Mouse (Mus musculus) liver, embryonic 11.5 days (tissue): Measurements from ENCODE around the gene Cacnb1. TPM values are rescaled to one million over a fixed set of nuclear protein-coding genes. Genes with fewer than 3 reads are reported as not detected.

ENCODE experiments used
- ATAC-seq: fragments of 200-750 bp; cut with Nextera tagmentation; replicated peaks from 2 replicates; pipeline ENCODE4 v1.8.0; 2017; ENCODE audit warnings: moderate number of reproducible peaks, mild to moderate bottlenecking, moderate TSS enrichment, moderate library complexity; ENCODE audit not compliant: low FRiP score
- DNase-seq: peaks from one replicate; pipeline ENCODE4 v3.0.0-alpha.2; 2017; ENCODE audit warnings: low spot score
- H3K27ac ChIP-seq: fragments of 300-500 bp; sonication (generic); 2 replicates; pipeline ENCODE4 v1.5.1; 2014; ENCODE audit warnings: mild to moderate bottlenecking, low read depth, low read length, control low read depth
- H3K27me3 ChIP-seq: fragments of 300-500 bp; sonication (generic); replicated peaks from 2 replicates; pipeline ENCODE4 v1.6.1; 2014; ENCODE audit warnings: low read length, mixed read lengths; ENCODE audit not compliant: control insufficient read depth, insufficient read depth
- H3K36me3 ChIP-seq: fragments of 300-500 bp; sonication (generic); 2 replicates; pipeline ENCODE4 v1.6.1; 2014; ENCODE audit warnings: mild to moderate bottlenecking, low read length, moderate library complexity, mixed read lengths; ENCODE audit not compliant: control insufficient read depth, insufficient read depth
- H3K4me1 ChIP-seq: fragments of 300-500 bp; sonication (generic); replicated peaks from 2 replicates; pipeline ENCODE4 v1.6.1; 2014; ENCODE audit warnings: low read length, mixed read lengths; ENCODE audit not compliant: control insufficient read depth, insufficient read depth
- H3K4me2 ChIP-seq: fragments of 300-500 bp; sonication (generic); 2 replicates; pipeline ENCODE4 v1.6.1; 2014; ENCODE audit warnings: mild to moderate bottlenecking, control low read depth, moderate library complexity
- H3K4me3 ChIP-seq: fragments of 300-500 bp; sonication (generic); 2 replicates; pipeline ENCODE4 v1.5.1; 2014; ENCODE audit warnings: low read depth, low read length, control low read depth
- H3K9ac ChIP-seq: fragments of 300-500 bp; sonication (generic); 2 replicates; pipeline ENCODE4 v1.6.1; 2014; ENCODE audit warnings: low read depth, low read length, control low read depth
- H3K9me3 ChIP-seq: fragments of 300-500 bp; sonication (generic); 2 replicates; pipeline ENCODE4 v1.6.1; 2016; ENCODE audit warnings: low read length, inconsistent platforms, mixed read lengths; ENCODE audit not compliant: control insufficient read depth
- WGBS: fragments of 180-500 bp; shearing (Covaris S2); extraction: QIAGEN DNeasy Blood & Tissue Kit; methylation state at CpG from one replicate; pipeline ENCODE4 v1.1.7; 2014; 5-methylcytosine and 5-hydroxymethylcytosine counted together
- polyA plus RNA-seq: library from polyadenylated mRNA; unstranded; fragments of >200 nt; fragmentation: Nextera tagmentation; extraction: Ambion mirVana; gene quantifications from 2 replicates; pipeline ENCODE4 v1.2.1, GENCODE M21; 2014

The Cacnb1 gene
- polyA plus RNA-seq, 1 experiment from 2014 or later, result 2.2 TPM

DNA sequence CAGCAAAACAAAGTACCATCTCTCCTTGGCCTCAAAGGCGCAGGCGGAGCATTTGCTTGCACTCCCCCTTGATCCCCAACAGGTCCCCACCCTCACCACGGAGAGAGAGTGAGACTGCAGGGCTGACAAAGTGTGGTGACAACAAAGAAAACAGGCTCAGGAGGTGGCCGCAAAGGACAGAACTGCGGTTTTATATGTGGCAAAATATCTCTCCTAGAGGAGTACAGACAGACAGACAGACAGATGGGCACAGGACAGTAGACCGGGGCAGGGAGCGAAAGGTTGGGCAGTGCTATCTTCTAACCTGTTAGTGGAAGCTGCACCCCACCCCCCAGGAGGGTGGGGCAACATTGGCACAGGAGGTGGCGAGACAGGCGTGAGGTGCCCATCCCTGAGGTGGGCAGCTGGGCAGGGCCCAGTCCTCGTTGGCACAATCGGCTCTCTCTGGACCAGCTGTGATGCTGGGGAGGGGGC lies 21.4 kb downstream of the Cacnb1 start:
- Histone ChIP-seq H3K36me3 (no peaks in the 10 kb centered on the region), H3K27me3 (peaks cover 28% of the 10 kb centered on the region), H3K9ac (no peak overlapping the region), H3K9me3 (no peaks in the 10 kb centered on the region), H3K4me2 (no peak overlapping the region), H3K4me1 (peaks cover 7% of the 10 kb centered on the region), H3K4me3 (no peak overlapping the region), H3K27ac (no peak overlapping the region)
- ATAC-seq (no peak), DNase-seq (no peak)
- WGBS, result 30% methylated on average over 11 of the region's 11 CpGs

DNA sequence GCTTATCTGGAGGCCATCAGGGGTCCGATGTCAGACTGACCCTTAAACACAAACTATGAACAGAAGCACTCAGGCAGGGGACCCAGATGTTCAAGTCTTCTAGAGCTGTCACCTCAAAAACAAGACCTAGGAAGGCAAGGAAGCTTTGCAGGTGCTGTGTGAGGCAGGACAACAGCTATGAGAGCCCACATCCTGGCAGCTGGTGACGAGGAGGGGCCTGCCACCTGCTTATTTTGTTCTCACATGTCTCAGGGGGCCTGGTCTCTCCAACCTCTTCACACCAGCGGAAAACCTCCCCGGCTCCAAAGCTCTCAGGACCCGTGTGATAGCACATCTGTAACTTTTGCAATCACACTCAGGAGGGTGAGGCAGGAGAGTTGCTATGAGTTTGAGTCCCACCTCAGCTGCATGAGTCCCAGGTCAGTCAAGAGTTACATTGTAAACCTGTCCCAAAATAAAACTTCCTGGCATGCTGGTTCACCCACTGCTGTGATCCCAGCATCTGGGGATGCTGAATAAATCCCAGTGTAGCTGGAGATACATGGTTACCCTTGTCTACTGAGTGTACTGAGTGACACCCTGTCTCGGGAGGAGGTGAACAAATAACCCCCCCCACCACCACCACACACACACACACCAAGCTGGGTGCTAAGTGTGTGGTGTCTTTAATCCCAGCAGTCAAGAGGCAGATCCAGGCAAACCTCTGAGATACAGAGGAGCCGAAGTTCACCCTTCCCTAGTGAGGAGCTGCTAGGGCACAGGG lies 22.3 kb downstream of the Cacnb1 start:
- 32% methylated on average over 7 of the region's 7 CpGs for WGBS
- H3K27ac ChIP-seq, result no peak overlapping the region
- peaks cover 28% of the 10 kb centered on the region for H3K27me3 ChIP-seq
- ATAC-seq (no peak), DNase-seq (no peak)
- no peaks in the 10 kb centered on the region for H3K36me3 ChIP-seq
- peak overlapping the region; percentile 3; the same call in 1 of the 2 replicates for H3K4me2 ChIP-seq
- no peak overlapping the region for H3K4me3 ChIP-seq
- no peaks in the 10 kb centered on the region for H3K9me3 ChIP-seq
- H3K4me1 ChIP-seq, result peaks cover 9% of the 10 kb centered on the region
- H3K9ac ChIP-seq, result no peak overlapping the region

DNA sequence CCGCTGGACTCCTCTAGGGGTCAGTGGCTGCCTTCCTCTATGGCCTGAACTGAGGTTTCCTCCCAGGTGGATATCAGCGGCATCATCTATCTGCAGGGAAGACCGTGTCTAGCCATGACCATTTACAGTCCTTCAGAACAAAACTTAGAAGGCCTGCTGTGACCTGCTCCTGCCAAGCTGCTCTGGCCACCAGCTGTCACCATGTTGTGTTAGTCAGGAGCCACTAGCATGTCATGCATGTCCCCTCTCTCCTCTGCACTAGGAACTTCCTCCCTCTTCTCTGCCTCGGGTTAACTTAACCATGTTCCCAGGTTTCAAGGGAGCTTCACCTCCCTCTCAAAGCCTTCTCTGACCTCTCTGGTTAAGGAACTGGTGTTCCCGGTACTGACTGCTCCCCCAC lies 23.1 kb downstream of the Cacnb1 start:
- WGBS, result 52% methylated on average over 5 of the region's 5 CpGs
- H3K9ac ChIP-seq, result peak overlapping the region; percentile 31; the same call in 1 of the 2 replicates
- DNase-seq, result no peak
- no peak overlapping the region for H3K4me3 ChIP-seq
- no peak overlapping the region for H3K27ac ChIP-seq
- H3K27me3 ChIP-seq, result peaks cover 28% of the 10 kb centered on the region
- H3K4me1 ChIP-seq, result peaks cover 17% of the 10 kb centered on the region
- no peaks in the 10 kb centered on the region for H3K9me3 ChIP-seq
- 0 out of 2 replicates have a peak overlapping the region, but pooled peaks have one; percentile 3 for H3K4me2 ChIP-seq
- ATAC-seq, result no peak
- no peaks in the 10 kb centered on the region for H3K36me3 ChIP-seq

DNA sequence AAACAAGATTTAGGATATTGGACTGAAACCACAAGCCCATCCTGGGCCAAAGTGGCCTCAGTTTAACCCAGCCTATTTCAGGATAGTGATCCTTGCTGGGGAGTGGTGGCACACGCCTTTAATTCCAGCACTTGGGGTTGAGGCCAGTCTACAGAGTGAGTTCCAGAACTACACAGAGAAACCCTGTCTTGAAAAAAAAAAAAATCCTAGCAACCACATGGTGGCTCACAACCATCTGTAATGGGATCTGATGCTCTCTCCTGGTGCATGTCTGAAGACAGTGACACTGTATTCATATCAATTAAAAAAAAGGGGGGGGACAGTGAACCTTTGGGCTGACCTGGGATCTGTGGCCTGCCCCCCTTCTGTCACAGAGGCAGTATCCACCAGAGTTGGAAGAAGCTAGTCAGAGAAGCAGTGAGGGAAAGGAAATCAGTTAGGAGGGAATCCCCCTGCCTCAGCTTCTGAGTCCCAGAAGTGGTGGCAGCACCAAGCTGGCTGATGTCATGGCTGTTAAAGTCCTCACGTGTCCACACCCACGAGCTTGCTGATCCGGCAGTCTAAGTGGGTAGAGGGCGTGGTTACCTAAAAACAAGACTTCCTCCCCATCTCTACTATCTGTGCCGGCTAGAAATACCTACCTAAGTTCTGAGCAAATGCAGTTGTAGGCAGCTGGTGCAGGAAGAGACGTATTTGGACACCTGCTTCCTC lies 23.8 kb downstream of the Cacnb1 start:
- ATAC-seq (no peak), DNase-seq (no peak)
- no peaks in the 10 kb centered on the region for H3K36me3 ChIP-seq
- no peak overlapping the region for H3K9ac ChIP-seq
- H3K4me2 ChIP-seq, result no peak overlapping the region
- H3K4me1 ChIP-seq, result peaks cover 22% of the 10 kb centered on the region
- H3K27ac ChIP-seq, result no peak overlapping the region
- WGBS, result 45% methylated on average over 7 of the region's 7 CpGs
- H3K4me3 ChIP-seq, result no peak overlapping the region
- H3K27me3 ChIP-seq, result peaks cover 28% of the 10 kb centered on the region
- H3K9me3 ChIP-seq, result no peaks in the 10 kb centered on the region

DNA sequence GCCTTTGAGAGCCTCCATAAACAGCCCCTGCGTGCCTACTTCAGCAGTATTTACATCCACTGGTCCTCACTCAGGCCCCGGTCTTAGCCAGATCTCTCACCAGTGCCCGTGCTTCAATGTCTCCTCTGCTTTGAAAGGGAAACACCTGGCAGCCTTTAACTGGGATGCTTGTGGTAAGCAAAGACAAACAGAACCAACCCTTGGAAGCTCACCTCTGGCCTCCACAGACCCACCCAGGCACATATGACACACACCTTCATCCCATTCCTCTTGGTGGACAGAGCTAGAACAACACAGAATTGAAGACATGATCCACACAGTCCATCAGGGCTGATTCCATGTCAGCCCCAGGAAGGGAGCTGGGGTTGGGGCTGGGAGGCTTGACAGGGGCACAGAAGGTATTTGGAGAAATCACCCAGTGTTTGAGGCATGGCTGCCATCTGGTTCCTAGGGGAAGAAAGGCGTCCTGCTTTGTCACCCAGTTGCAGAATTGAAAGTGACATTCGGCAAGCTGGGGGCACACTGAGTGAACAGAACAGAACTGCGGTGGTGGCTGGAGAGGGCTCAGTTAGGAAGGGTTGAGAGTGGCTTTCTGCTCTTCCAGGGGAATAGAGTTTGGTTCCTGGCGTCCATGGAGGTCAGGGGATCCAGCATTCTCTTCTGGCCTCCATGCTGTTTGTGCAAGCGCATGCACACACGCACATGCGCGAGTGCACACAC lies 24.6 kb downstream of the Cacnb1 start:
- peaks cover 27% of the 10 kb centered on the region for H3K27me3 ChIP-seq
- H3K4me1 ChIP-seq, result peaks cover 20% of the 10 kb centered on the region
- DNase-seq, result no peak
- H3K9ac ChIP-seq, result no peak overlapping the region
- 81% methylated on average over 11 of the region's 11 CpGs for WGBS
- H3K4me2 ChIP-seq, result no peak overlapping the region
- H3K36me3 ChIP-seq, result no peaks in the 10 kb centered on the region
- H3K4me3 ChIP-seq, result no peak overlapping the region
- H3K9me3 ChIP-seq, result no peaks in the 10 kb centered on the region
- H3K27ac ChIP-seq, result no peak overlapping the region
- ATAC-seq, result no peak

DNA sequence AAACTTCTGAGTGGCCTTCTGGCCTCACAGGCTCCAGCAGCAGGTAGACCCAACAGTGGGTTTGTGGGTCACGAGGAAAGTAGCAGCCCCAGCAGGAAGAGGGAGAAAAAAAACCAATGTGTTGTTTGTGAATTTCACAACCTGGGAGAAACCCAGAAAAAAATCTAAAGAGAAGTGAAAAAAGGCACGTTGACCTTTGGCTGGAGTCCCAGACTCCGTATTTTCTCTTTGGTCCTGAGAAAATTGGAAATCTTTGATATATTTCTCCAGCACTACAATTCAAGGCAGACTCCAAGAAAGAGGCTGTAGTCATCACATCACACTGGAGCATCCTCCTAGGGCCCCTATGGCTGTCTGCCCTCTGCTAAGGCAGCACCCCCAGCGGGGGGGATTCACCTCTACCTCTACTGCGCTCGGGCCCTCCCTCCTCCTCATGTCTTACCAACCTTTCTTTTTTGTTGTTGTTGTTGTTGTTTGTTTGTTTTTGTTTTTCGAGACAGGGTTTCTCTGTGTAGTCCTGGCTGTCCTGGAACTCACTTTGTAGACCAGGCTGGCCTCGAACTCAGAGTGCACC lies 25.4 kb downstream of the Cacnb1 start:
- Histone ChIP-seq H3K9ac (no peak overlapping the region), H3K27me3 (peaks cover 21% of the 10 kb centered on the region), H3K4me2 (no peak overlapping the region), H3K4me3 (no peak overlapping the region), H3K4me1 (peaks cover 15% of the 10 kb centered on the region), H3K9me3 (no peaks in the 10 kb centered on the region), H3K36me3 (no peaks in the 10 kb centered on the region), H3K27ac (no peak overlapping the region)
- WGBS, result 73% methylated on average over 8 of the region's 8 CpGs
- no peak for ATAC-seq
- DNase-seq, result no peak

DNA sequence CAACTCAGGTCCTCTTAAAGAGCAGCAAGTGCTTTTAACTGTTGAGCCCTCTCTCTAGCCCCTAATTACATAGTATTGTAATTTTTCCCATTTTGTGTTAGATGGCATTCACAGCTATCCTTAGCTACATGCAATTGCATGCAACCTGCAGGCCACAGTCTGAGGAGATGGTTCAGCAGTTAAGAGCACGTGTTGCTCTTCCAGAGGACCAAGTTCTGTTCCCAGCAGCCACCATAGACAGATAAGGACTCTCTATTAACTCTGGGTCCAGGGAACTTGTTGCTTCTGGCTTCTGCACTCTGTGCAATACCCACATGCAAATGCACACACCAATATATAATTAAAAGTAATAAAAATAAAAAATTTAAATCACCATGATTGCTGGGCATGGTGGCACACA lies 26.1 kb downstream of the Cacnb1 start:
- 46% methylated on average over 1 of the region's 1 CpGs for WGBS
- H3K4me1 ChIP-seq, result peaks cover 15% of the 10 kb centered on the region
- DNase-seq (no peak), ATAC-seq (no peak)
- no peak overlapping the region for H3K4me2 ChIP-seq
- H3K9ac ChIP-seq, result no peak overlapping the region
- no peaks in the 10 kb centered on the region for H3K9me3 ChIP-seq
- H3K27ac ChIP-seq, result no peak overlapping the region
- H3K4me3 ChIP-seq, result no peak overlapping the region
- H3K36me3 ChIP-seq, result no peaks in the 10 kb centered on the region
- H3K27me3 ChIP-seq, result peaks cover 17% of the 10 kb centered on the region

DNA sequence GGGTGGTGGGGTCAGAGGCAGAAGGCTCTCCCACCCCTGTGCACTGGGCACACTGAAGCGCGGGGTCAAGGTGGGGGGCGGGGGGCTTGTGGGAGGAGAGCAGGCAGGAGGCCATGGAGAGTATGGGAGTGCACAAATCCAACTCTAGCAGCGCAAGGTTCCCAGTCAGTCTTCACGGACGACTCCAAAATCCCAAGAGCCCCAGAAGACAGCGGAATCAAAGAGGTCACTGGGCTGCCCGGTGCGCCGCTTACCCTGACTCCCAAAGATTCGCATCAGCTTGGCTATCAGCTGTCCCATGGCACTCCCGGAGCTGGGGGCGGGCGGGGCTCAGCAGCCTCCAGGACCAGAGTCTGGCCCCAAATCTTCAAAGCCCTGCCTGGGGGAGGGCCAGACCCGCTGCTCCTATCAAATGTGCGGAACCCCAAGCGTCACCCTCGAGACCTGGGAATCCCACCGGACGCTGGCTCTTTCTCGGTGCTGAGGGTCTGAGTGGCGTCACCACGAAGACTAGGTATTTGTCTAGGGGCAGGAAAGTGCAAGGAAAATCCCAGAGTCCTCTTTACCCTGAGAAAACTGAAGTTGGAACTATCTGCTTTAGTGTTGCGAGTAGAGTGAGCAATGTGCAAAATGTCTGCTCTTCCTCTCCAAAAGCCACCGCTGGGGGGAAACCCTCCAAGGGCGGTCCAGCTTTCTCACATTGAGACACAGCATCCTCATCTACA lies 27.1 kb downstream of the Cacnb1 start, which contains the start of gene Arl5c:
Gene Arl5c (minus strand): TSS at position 618 of the 725 bp plus-strand sequence.
- H3K4me2 ChIP-seq, result peak within 1 kb of the TSS; percentile 88
- ATAC-seq (no peak), DNase-seq (peak; percentile 60)
- peaks cover 10% of the 10 kb centered on the region for H3K27me3 ChIP-seq
- H3K9ac ChIP-seq, result peak within 1 kb of the TSS; percentile 23; the same call in 1 of the 2 replicates
- H3K36me3 ChIP-seq, result no peaks in the 10 kb centered on the region
- H3K4me1 ChIP-seq, result peaks cover 15% of the 10 kb centered on the region
- peak within 1 kb of the TSS; percentile 41 for H3K4me3 ChIP-seq
- H3K9me3 ChIP-seq, result no peaks in the 10 kb centered on the region
- no peak within 1 kb of the TSS for H3K27ac ChIP-seq
- 2% methylated on average over 26 of the region's 26 CpGs for WGBS
